Mouse (Mus musculus) gastrocnemius, adult 8-10 months (tissue): ENCODE measurements at regions not wholly inside any gene's neighbourhood (a gene's known extent, or its start where the extent isn't known, plus 50 kb on each side); places are given as distances from the start of the nearest gene placed in this dataset.

Source experiments
- DNase-seq, 2 experiments: peaks; one replicate each; pipeline ENCODE4 v3.0.0; 2022; ENCODE audit warnings: low spot score in 2 of 2

DNA sequence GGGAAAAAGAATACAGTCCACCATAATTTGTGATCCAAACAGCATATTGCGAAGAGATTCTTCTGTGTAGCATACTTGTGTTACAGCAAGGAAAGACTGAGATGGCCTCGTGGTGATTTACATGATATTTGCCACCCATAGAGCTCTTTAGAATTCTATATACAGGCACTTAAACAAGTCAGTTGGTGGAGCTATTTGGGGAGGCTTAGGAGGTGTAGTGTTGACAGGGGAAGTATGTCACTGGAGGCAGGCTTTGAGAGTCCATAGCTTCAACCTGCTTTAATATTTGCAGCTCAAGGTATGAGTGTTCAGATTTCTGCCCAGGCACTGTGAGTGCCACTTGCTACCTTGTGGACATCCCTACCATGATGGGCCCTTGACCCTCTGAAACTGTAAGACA is 187.3 kb downstream of the Ostf1 start:
- DNase-seq, result no peak

GRCm38 (mm10) chr19:18436351-18436750 is 195.3 kb downstream of the Ostf1 start:
- no peak for DNase-seq

DNA sequence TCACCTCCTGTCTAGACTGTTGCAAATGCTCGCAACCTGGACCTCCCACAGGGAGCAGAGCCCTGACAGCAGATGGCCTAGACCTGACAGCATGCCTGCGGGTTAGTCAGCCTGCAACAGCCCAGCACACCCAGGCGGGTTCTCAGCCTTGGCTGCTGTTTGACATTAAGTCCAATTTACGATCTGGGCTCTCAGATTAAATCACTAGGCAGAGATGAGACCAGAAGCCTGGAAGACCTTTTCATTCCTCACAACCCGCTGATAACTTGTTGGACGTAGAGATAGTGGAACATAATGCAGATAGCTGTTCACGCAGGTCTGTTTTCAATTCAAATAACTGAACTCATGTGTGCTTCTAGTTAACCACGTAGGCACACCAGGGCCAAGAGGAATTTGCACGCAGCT is 211.2 kb downstream of the Ostf1 start:
- peak; percentile 5 to 21 for DNase-seq

GRCm38 (mm10) chr19:18418548-18418947 is 213.1 kb downstream of the Ostf1 start:
- no peak for DNase-seq

- no peak for DNase-seq
Measured at GRCm38 (mm10) chr19:18377466-18378089, 254.0 kb downstream of the Ostf1 start.

GRCm38 (mm10) chr19:18368612-18369011 is 263.0 kb downstream of the Ostf1 start:
- no peak for DNase-seq

DNA sequence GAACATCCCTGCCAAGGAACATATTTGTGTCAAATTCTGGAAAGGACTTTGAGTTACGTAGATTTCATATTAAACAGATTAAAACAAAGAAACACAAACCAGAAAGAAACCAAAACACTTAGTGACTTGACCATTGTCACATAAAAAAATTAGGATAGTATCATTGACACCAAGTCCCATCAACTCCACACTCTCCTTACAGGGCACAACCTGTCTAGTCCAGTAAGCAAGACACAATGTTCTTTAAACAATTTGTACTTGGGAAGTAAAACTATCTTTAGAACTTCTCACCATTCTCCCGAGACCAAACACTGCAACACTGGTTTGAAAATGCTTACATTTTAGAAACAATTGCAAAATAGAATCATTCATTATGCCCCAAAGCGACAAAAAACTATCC is 277.7 kb downstream of the Ostf1 start:
- DNase-seq, result no peak

DNA sequence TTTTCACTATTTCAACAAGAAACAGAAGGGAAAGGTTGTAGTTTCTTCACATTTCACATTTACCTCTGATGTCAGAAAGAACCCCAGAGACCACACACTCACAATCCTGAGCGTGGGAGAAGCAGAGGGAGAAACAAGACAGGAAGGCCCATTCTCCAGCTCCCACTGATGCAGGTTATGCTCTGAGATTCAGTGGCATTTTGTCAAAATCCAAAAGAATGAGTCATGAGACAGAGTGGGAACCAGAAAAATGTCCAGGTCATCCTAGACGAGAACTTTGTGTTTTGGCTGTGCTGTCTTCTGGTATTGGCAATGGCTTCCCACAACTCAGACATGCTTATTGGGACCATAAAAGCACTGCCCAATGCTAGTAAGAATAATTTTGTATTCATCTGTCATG is 285.9 kb downstream of the Ostf1 start:
- no peak for DNase-seq

GRCm38 (mm10) chr19:18343647-18344046 is 288.0 kb downstream of the Ostf1 start:
- no peak for DNase-seq

GRCm38 (mm10) chr19:18343003-18343402 is 288.6 kb downstream of the Ostf1 start:
- DNase-seq, result no peak

DNA sequence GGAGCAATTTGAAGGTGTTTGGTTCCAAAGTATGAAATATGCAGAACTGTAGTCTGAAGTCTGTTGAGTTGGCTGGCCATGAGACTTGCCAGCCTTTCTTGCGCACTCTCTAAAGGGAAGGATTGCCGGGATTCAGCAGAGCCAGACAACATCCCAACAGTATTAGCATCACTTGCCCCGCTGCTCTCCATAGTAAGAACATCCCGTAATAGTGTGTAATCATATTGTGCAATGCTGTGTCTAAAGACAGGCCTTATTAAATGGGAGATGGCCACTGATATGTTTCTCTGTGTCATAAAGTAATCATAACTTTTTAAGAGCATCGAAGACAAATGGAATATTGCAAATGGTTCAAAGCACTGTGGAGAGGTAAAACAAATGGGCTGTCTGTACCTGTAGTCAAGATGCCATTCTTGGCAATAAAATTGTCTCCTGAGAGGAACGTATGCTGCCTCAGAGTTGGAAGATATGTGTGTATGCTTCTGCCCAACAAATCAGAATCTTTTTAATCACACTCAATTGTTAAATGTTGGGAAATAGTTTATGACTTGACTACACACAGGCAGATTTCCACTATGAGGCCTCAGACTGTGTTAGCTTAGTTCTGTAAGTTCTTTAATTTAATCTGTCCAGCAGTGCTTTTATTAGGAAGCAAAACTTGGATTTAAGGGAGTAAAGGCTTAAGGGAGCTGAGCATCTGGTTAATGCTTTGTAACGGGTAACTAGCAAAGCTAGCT is 293.6 kb downstream of the Ostf1 start:
- DNase-seq, result no peak

GRCm38 (mm10) chr19:18336637-18337036 is 295.0 kb downstream of the Ostf1 start:
- no peak for DNase-seq

DNA sequence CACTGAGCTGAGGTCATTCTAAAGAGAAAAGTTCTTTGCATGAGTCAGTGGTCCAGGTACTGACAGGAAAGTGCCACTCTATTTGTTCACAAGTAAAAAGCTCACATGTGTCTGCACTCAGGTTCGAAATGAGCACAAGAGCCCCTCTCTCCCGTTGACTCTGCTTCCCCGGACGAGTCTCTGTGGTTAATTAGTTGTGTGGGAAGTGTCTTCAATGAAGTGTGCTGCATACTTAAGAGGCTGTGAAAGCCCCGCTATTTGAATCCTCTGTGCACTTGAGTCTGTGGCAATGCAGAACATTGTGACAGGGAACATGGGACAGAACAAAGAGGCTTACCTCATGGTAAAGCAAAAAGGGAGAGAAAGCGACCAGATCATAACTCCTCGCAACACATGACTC is 297.0 kb downstream of the Ostf1 start:
- DNase-seq, result no peak

DNA sequence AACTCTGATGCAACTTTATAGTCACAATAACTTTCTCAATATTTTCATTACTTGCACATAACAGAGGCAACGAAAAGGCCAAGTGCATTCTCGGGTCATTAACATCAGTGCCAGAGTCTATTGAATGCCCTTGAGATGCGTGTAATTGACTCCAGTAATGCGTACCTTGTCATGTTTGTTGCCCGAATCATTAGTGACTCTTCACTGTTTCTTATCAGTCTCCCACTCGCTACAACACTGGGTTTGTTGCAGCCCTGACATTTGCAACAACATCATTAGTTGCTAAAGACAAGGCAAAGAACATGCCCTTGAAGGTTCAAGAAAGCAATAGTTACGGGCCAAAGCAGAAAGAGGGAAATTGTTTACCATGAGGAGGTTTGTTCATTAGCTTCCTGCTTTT is 299.8 kb downstream of the Ostf1 start:
- no peak for DNase-seq

DNA sequence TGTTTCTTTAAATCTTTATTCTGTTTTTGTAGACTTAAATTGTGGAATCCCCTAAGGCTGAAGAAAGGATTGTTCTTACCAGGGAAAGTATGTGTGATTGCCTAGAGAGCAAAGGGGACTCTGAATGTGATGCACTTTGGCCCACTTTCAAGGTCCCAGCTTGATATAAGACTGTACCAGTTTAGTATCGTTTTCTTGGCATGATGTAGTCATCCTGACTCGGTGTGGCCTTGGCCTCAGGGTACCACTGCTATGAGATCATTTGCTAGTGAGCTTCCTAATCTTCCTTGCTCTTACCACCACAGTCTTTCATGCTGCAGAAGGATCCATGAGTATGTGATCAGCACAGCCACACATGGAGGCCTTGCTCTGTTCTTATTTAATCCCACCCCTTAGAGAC is 302.2 kb downstream of the Ostf1 start:
- DNase-seq, result no peak

DNA sequence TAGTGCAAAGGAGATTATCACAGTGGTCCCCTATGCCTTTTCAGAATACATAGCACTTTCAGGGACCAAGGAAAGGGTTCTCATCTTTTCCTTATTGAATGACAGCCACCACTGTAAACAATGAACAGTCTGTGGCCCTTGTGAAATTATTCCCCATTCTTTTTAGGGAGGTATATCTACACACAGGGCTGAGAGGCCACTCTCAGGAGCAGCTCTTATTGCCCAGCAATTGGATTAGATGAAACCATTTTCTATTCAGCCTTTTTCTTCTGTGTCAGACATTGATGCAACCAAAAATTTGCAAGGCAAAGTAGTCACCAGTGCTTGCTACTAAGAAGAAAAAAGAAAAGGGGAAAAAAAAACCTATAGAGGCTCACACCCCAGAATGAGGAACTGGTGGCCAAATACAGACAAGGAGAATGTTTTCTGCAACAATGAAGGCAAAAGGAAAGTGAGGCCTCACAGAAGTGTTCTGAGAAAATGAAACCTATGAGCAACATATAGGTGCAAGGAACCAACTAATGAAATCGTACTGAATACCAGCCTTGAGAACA is 313.2 kb downstream of the Ostf1 start:
- DNase-seq, result no peak

DNA sequence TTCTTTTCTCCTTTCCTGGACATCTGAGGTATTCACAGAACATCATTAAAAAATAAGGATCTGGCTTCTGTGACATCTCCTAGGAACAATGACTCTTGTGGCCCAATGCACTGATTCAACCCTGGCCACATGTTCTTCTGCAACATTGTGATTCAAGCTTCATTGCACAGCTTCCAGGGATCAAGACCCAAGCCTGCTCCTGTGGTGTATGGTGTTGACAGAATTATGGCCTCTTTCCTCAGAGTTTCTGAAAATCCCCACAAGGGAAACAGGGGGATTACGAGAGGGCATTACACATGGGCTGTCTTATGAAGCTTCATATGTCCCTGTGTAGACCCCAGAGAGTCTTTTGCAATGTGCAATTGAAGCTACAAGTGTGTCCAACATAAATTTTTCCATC is 358.2 kb downstream of the Ostf1 start:
- no peak for DNase-seq

- no peak for DNase-seq
Measured at GRCm38 (mm10) chr19:18255074-18255684, 376.4 kb downstream of the Ostf1 start.

- DNase-seq, result no peak
Measured at GRCm38 (mm10) chr19:18253333-18253732, 378.3 kb downstream of the Ostf1 start.
